Mouse (Mus musculus): ENCODE results near the gene Ncapg.

DNA sequence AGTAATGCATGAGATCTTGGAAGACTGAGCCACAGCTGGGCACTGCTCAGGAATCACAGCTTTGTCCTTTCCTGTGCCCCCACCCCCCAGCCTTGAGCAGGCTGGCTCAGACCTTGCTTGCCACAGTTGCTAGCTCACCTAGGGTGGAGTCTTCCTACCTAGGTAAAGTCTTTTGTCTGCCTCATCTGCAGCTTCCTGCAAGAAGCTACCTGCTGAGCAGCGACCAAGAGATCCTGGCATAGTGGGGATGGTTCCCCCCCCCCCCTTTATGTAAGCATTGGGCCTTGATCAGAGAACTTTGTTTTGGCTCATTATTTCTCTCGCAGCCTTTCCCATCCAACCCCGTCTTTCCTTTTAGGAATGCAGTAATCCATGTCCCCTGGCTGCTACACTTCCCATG is 48.2 kb upstream of the Ncapg start:
- TF ChIP-seq POLR2AphosphoS2 (IDR thresholded peaks at IDR 0.05; ENCODE audit: low read depth, low read length) (no peak), GABPA (IDR thresholded peaks at IDR 0.05; ENCODE audit: insufficient replicate concordance, low read depth, low read length) (no peak), CTCF (conservative IDR thresholded peaks at IDR 0.05 in 1 of 2, IDR thresholded peaks at IDR 0.05 in 1 of 2; ENCODE audit: low read depth in 2 of 2, low read length in 2 of 2) (no peak), POLR2A (IDR thresholded peaks at IDR 0.05; ENCODE audit: low read depth, low read length) (no peak), ZMIZ1 (IDR thresholded peaks at IDR 0.05; ENCODE audit: low read depth, low read length) (no peak), KAT2A (IDR thresholded peaks at IDR 0.05; ENCODE audit: insufficient replicate concordance, low read length) (no peak), MYC (IDR thresholded peaks at IDR 0.05; ENCODE audit: low read depth, low read length) (no peak), IRF4 (IDR thresholded peaks at IDR 0.05; ENCODE audit: low read depth, low read length) (no peak), PAX5 (IDR thresholded peaks at IDR 0.05; ENCODE audit: low read length) (no peak), E2F4 (IDR thresholded peaks at IDR 0.05; ENCODE audit: insufficient replicate concordance, low read depth, low read length) (no peak), CHD2 (IDR thresholded peaks at IDR 0.05; ENCODE audit: low read length) (no peak), MEF2A (IDR thresholded peaks at IDR 0.05; ENCODE audit: borderline replicate concordance, low read depth, low read length) (no peak), SIN3A (IDR thresholded peaks at IDR 0.05; ENCODE audit: low read length) (no peak)

Data from CH12.LX (cell line).